Comparison of ENCODE assay signal across 25 mouse cellular contexts in genomic region chr5:141980746-141981145, GRCm38 (mm10).
A peak's percentile ranks its signal among the peaks of the same experiment; 100 is the strongest.
DNase-seq lines count a peak whose midpoint lies in the region; ATAC-seq and TF ChIP-seq lines count a peak whose summit lies in the region.
"Had no signal": no experiment of that assay in that cellular context is flagged by ENCODE, and none has a peak within 500 bp of the region (broad histone marks: within the 10 kb centered on the region; RNA-seq: fewer than 3 reads in every experiment).

No protein-coding gene starts in this region.

- no peak for TF ChIP-seq CTCF in brain, embryonic 14.5 days (IDR thresholded peaks at IDR 0.05; ENCODE audit: borderline replicate concordance, extremely low read depth, insufficient read depth, insufficient read length)

- no peak overlapping the region for H3K27ac ChIP-seq in kidney, embryonic 16.5 days (ENCODE audit: low read length)
- H3K27ac ChIP-seq: embryonic facial prominence, embryonic 10.5 days; embryonic facial prominence, embryonic 13.5 days; forebrain, embryonic 12.5 days; forebrain, embryonic 15.5 days; heart, adult 2 months; heart, embryonic 10.5 days; heart, embryonic 13.5 days; hindbrain, embryonic 13.5 days had no signal

- 80% methylated on average over 6 of the region's 6 CpGs for WGBS in kidney, embryonic 16.5 days

- no peaks in the 10 kb centered on the region for H3K27me3 ChIP-seq in kidney, embryonic 16.5 days (ENCODE audit: insufficient read depth, low read length)
- H3K27me3 ChIP-seq: embryonic facial prominence, embryonic 13.5 days; forebrain, embryonic 12.5 days; forebrain, embryonic 15.5 days; heart, embryonic 13.5 days; hindbrain, embryonic 13.5 days had no signal

- no peaks in the 10 kb centered on the region for H3K9me3 ChIP-seq in kidney, embryonic 16.5 days (ENCODE audit: low read length)
- H3K9me3 ChIP-seq: embryonic facial prominence, embryonic 10.5 days; embryonic facial prominence, embryonic 13.5 days; forebrain, embryonic 12.5 days; forebrain, embryonic 15.5 days; heart, embryonic 10.5 days; hindbrain, embryonic 13.5 days had no signal

- H3K4me1 ChIP-seq in kidney, embryonic 16.5 days (ENCODE audit: insufficient read depth, low read length): no peaks in the 10 kb centered on the region
- H3K4me1 ChIP-seq: embryonic facial prominence, embryonic 10.5 days; embryonic facial prominence, embryonic 13.5 days; forebrain, embryonic 12.5 days; forebrain, embryonic 15.5 days; heart, embryonic 10.5 days; heart, embryonic 13.5 days; hindbrain, embryonic 13.5 days had no signal

- no peak overlapping the region for H3K4me2 ChIP-seq in kidney, embryonic 16.5 days (replicated peaks; ENCODE audit: low read depth, low read length)
- H3K4me2 ChIP-seq: embryonic facial prominence, embryonic 13.5 days; forebrain, embryonic 12.5 days; forebrain, embryonic 15.5 days; heart, embryonic 13.5 days; hindbrain, embryonic 13.5 days had no signal

- no peaks in the 10 kb centered on the region for H3K36me3 ChIP-seq in kidney, embryonic 16.5 days (ENCODE audit: insufficient read depth, low read length)
- H3K36me3 ChIP-seq: embryonic facial prominence, embryonic 10.5 days; embryonic facial prominence, embryonic 13.5 days; forebrain, embryonic 12.5 days; forebrain, embryonic 15.5 days; hindbrain, embryonic 13.5 days had no signal

- no peak overlapping the region for H3K9ac ChIP-seq in kidney, embryonic 16.5 days (replicated peaks; ENCODE audit: low read length)
- H3K9ac ChIP-seq: embryonic facial prominence, embryonic 13.5 days; forebrain, embryonic 12.5 days; forebrain, embryonic 15.5 days; heart, embryonic 13.5 days; hindbrain, embryonic 13.5 days had no signal

- TF ChIP-seq POLR2A in brain, embryonic 14.5 days (IDR thresholded peaks at IDR 0.05; ENCODE audit: borderline replicate concordance, extremely low read depth, insufficient read depth, insufficient read length, poor library complexity, severe bottlenecking): no peak

- intact Hi-C loops in left cerebral cortex, postnatal 4 days (cut with DNase I): loop anchor here (10.0 kb wide), 1 partner anchor 234 kb away; no protein-coding TSS in a partner anchor

- ATAC-seq in kidney, embryonic 16.5 days (ENCODE audit: low FRiP score, low TSS enrichment): no peak
- ATAC-seq: CD4-positive, CD25-positive, alpha-beta regulatory T cell, adult 4 months; forebrain, embryonic 15.5 days; hindbrain, embryonic 16.5 days; inflammation-experienced regulatory T-cells, adult 6 months; intestine, embryonic 16.5 days had no signal

- no peak overlapping the region for H3K4me3 ChIP-seq in kidney, embryonic 16.5 days (ENCODE audit: low read length)
- H3K4me3 ChIP-seq: embryonic facial prominence, embryonic 10.5 days; embryonic facial prominence, embryonic 13.5 days; erythroblast, embryonic 14.5 days; forebrain, embryonic 12.5 days; forebrain, embryonic 15.5 days; heart, adult 2 months; heart, embryonic 10.5 days; heart, embryonic 13.5 days; hindbrain, embryonic 13.5 days had no signal

- DNase-seq in cerebellum, postnatal 25 days: peak; percentile 5 to 8
- no peak for DNase-seq in cerebellum, adult 11-12 months
- DNase-seq in left cerebral cortex, postnatal 4 days: peak; percentile 66
- no peak for DNase-seq in left cerebral cortex, adult 11 months (ENCODE audit: low spot score)
- peak; percentile 46 for DNase-seq in brain, embryonic 14.5 days (ENCODE audit: low read depth)
- DNase-seq: adrenal gland, adult 2 months; adrenal gland, postnatal 14 days; cerebellum, adult 2 months; cerebellum, postnatal 36 days; embryo, embryonic 11 days; gastrocnemius, postnatal 25 days; heart, adult 2 months had no signal

Comparison
In these comparisons a context has a peak if more than half of its experiments do, and no peak if none do; other contexts are left out.
1. DNase-seq: peak in cerebellum, postnatal 25 days (2 of 2), left cerebral cortex, postnatal 4 days (single experiment) and brain, embryonic 14.5 days (single experiment); none in cerebellum, adult 11-12 months (single experiment) and left cerebral cortex, adult 11 months (single experiment).